Mouse (Mus musculus) C2C12 (cell line): ENCODE measurements at regions not wholly inside any gene's neighbourhood (a gene's known extent, or its start where the extent isn't known, plus 50 kb on each side); places are given as distances from the start of the nearest gene placed in this dataset.

Experiments
- H3K27me3 ChIP-seq: one replicate; pipeline ENCODE4 v1.6.1; 2011; ENCODE audit not compliant: control insufficient read depth, insufficient read depth, insufficient read length
- H3K36me3 ChIP-seq: one replicate; pipeline ENCODE4 v1.6.1; 2011; ENCODE audit not compliant: control insufficient read depth, insufficient read depth
- H3K4me3 ChIP-seq: one replicate; pipeline ENCODE4 v1.5.1; 2011; ENCODE audit warnings: mild to moderate bottlenecking, control low read depth; ENCODE audit not compliant: poor library complexity, insufficient read depth, severe bottlenecking
- H3K79me2 ChIP-seq: one replicate; pipeline ENCODE4 v1.6.1; 2011; ENCODE audit not compliant: control insufficient read depth, insufficient read depth
- H3K79me3 ChIP-seq: one replicate; pipeline ENCODE4 v1.6.1; 2011; ENCODE audit warnings: low read depth, control low read depth
- H3ac ChIP-seq: one replicate; pipeline ENCODE3; 2011; ENCODE audit warnings: low read depth; ENCODE audit not compliant: control insufficient read depth, insufficient read length
- CEBPB ChIP-seq: IDR thresholded peaks from one replicate; pipeline ENCODE4 v1.6.1; 2011; ENCODE audit warnings: low read depth, mild to moderate bottlenecking, control low read depth, moderate library complexity
- CTCF ChIP-seq: IDR thresholded peaks from one replicate; pipeline ENCODE4 v1.5.1; 2011; ENCODE audit not compliant: control insufficient read depth, insufficient read depth, insufficient read length
- FOSL1 ChIP-seq: IDR thresholded peaks from one replicate; pipeline ENCODE4 v1.8.0; 2011; ENCODE audit warnings: mild to moderate bottlenecking, low read length; ENCODE audit not compliant: poor library complexity, insufficient read depth, severe bottlenecking
- MAX ChIP-seq: IDR thresholded peaks from one replicate; pipeline ENCODE4 v1.6.1; 2011; ENCODE audit warnings: mild to moderate bottlenecking, control low read depth
- MYOD1 ChIP-seq: IDR thresholded peaks from one replicate; pipeline ENCODE4 v1.6.1; 2011; ENCODE audit warnings: low read depth; ENCODE audit not compliant: control insufficient read depth, insufficient read length
- MYOG ChIP-seq: IDR thresholded peaks from one replicate; pipeline ENCODE4 v1.6.1; 2011; ENCODE audit not compliant: control insufficient read depth, insufficient read length; ENCODE audit errors: extremely low read depth
- USF1 ChIP-seq: IDR thresholded peaks from one replicate; pipeline ENCODE4 v1.6.1; 2011; ENCODE audit warnings: low read depth, mild to moderate bottlenecking, control low read depth, moderate library complexity

DNA sequence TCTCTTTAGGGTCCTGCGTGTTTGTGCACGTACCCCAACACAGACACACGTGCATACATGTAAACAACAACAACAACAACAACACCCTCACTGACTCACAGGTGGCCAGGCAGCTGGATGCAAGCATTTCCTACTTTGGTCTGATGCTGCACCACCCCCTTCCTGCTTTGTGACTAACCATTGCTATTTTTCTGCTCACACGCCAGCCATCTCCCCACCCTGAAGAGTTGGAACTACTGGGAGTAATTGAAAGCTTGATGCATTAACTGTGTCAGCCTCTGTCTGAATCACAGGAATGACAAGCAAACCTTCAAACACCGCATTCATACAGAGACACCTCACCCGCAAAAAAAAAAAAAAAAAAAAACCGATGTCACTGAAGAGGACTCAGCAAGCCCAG, 346.5 kb downstream of the Prdm2 start:
- Histone ChIP-seq H3K79me3 (no peaks in the 10 kb centered on the region), H3K4me3 (no peak overlapping the region), H3K27me3 (no peaks in the 10 kb centered on the region), H3ac (no peak overlapping the region), H3K79me2 (no peaks in the 10 kb centered on the region), H3K36me3 (no peaks in the 10 kb centered on the region)
- TF ChIP-seq CEBPB (no peak), MYOG (no peak), MAX (no peak), USF1 (no peak), MYOD1 (no peak), CTCF (no peak), FOSL1 (no peak)

DNA sequence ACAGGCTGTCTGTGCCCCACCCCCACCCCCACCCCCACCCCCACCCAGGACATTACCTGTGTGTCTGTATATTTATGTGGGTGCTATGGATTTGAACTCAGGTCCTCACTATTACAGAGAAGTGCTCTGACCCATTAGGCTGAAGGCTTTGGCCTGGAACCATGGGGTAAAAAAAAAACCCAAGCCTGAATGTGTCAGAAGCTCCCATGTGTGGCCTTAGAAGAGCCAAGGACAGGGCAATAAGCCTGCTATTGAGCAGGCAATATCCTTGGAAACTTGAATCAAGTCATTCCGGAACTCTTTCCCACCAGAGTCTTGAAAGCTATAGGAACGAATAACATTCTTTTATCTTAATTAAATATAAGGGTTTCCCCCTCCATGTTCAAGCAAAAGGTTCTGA, 347.2 kb downstream of the Prdm2 start:
- Histone ChIP-seq H3K36me3 (no peaks in the 10 kb centered on the region), H3ac (no peak overlapping the region), H3K79me2 (no peaks in the 10 kb centered on the region), H3K27me3 (no peaks in the 10 kb centered on the region), H3K79me3 (no peaks in the 10 kb centered on the region), H3K4me3 (no peak overlapping the region)
- TF ChIP-seq MYOD1 (no peak), USF1 (no peak), MAX (no peak), FOSL1 (no peak), MYOG (no peak), CTCF (no peak), CEBPB (no peak)

DNA sequence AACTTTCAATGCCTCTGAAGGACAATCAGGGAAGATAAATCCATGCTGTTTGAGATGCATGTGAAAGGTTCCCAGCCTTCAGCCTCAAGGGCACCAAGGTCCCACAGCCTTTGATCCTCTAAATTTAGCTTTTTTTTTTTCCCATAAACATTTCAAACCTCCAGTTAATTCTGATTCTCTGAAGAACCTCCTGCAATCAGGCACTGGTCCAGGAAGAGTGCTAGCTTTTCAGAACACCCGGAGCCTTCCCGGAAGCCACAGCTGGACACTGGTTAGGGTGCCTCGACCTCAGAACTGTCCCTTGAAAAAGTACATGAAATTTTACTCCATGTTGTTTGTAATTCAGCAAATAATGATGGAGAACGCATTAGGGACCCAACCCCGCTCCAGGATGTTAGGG, 348.9 kb downstream of the Prdm2 start:
- H3ac ChIP-seq, result no peak overlapping the region
- no peaks in the 10 kb centered on the region for H3K27me3 ChIP-seq
- H3K79me2 ChIP-seq, result no peaks in the 10 kb centered on the region
- no peak for TF ChIP-seq CTCF
- TF ChIP-seq FOSL1, result no peak
- no peak for TF ChIP-seq MYOG
- TF ChIP-seq MAX, result no peak
- TF ChIP-seq MYOD1, result no peak
- TF ChIP-seq CEBPB, result no peak
- TF ChIP-seq USF1, result no peak
- H3K4me3 ChIP-seq, result no peak overlapping the region
- H3K36me3 ChIP-seq, result no peaks in the 10 kb centered on the region
- no peaks in the 10 kb centered on the region for H3K79me3 ChIP-seq

DNA sequence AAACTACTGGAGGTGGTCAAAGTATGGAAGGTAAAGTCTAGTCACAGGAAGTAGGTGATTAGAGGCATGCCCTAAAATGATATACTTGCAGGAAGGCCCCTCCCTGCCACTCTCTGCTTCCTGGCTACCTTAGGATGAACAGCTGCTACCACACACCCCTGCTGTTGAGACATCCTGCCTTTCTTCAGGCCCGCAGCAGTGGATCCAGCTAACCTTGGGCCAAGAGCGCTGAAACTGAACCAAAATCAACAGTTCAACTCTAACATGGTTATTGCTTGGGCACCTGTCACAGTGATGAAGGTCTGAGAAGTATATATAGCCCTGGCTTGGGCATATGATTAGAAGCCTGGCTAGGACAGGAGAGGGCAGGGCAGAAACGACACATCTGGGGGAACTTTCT, 352.4 kb downstream of the Prdm2 start:
- Histone ChIP-seq H3ac (no peak overlapping the region), H3K4me3 (no peak overlapping the region)

DNA sequence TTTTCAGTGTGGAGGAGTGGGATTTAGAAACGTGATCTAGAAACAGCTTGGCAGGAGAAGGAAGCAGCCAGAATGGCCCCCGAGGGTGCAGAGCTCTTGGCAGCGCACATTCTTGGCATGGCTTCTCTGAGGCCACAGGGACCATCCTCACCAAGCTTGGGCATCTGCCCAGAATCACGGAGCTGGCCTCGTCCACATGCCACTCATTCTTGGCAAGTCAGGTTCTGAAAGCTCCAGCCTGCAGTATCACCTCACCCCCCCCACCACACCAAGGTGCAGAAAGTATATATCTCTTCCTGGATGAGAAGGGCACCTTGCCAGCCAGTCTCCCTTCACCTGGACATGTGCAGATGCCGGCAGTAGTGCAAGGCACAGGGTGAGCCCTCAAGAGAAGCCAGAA, 356.2 kb downstream of the Prdm2 start:
- no peak overlapping the region for H3K4me3 ChIP-seq
- H3K36me3 ChIP-seq, result no peaks in the 10 kb centered on the region
- H3K79me2 ChIP-seq, result no peaks in the 10 kb centered on the region
- no peak overlapping the region for H3ac ChIP-seq
- H3K27me3 ChIP-seq, result no peaks in the 10 kb centered on the region
- H3K79me3 ChIP-seq, result no peaks in the 10 kb centered on the region
- no peak for TF ChIP-seq USF1

More for the DNA sequence above, 352.4 kb downstream of the Prdm2 start:
- Histone ChIP-seq H3K36me3 (no peaks in the 10 kb centered on the region), H3K27me3 (no peaks in the 10 kb centered on the region), H3K79me2 (no peaks in the 10 kb centered on the region), H3K79me3 (no peaks in the 10 kb centered on the region)
- TF ChIP-seq USF1 (no peak), MYOG (no peak), MYOD1 (no peak), CEBPB (no peak), CTCF (no peak), FOSL1 (no peak), MAX (no peak)

DNA sequence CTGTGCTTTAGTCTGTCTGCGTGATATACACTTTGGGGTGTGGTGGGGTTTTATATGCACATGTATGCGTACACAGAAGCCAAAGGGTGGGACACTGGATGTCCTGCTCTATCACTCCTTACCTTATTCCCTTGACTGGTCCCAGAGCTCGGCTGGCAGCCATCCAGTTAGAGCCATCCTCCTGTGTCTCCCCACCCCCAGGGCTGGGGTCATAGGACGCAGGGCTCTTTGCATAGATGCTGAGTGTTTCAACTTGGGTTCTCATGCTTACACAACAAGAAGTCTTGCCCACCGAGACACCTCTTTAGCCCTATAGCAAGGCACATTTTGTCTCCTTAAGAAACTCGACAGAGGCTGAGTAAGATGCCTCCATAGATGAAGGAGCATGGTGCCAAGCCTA, 357.2 kb downstream of the Prdm2 start:
- no peaks in the 10 kb centered on the region for H3K36me3 ChIP-seq
- TF ChIP-seq MYOD1 (no peak), MYOG (no peak)
- H3K79me3 ChIP-seq, result no peaks in the 10 kb centered on the region
- H3K79me2 ChIP-seq, result no peaks in the 10 kb centered on the region
- no peaks in the 10 kb centered on the region for H3K27me3 ChIP-seq
- no peak overlapping the region for H3K4me3 ChIP-seq
- no peak overlapping the region for H3ac ChIP-seq

DNA sequence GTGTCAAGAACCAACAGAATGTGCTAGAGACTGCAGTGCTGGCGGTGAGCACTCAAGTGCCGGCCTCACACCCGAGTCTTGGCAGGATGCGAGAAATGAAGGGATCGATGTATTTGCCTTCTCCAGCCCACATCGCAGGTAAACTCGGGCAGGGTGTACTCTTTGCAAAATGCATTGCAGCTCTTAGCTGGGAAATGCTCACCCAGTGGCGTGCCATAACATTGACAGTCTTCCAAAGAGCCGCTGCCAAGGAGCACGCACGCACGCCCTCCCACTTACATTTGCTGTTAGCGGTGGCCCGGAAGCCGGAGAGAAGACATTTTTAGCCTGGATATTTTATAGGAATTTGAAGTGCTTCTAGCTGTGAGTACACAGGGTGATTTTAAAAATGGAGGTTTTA, 358.9 kb downstream of the Prdm2 start:
- Histone ChIP-seq H3K4me3 (no peak overlapping the region), H3K27me3 (no peaks in the 10 kb centered on the region), H3K79me2 (no peaks in the 10 kb centered on the region), H3K36me3 (no peaks in the 10 kb centered on the region), H3ac (no peak overlapping the region), H3K79me3 (no peaks in the 10 kb centered on the region)
- no peak for TF ChIP-seq MAX
- TF ChIP-seq CEBPB, result no peak
- no peak for TF ChIP-seq MYOG
- no peak for TF ChIP-seq USF1
- TF ChIP-seq MYOD1, result no peak
- TF ChIP-seq CTCF, result no peak
- TF ChIP-seq FOSL1, result no peak
